Mouse (Mus musculus) small intestine, adult 2 months (tissue): ENCODE measurements at regions not wholly inside any gene's neighbourhood (a gene's known extent, or its start where the extent isn't known, plus 50 kb on each side); places are given as distances from the start of the nearest gene placed in this dataset.

Experiments used
- CTCF ChIP-seq: fragments of 200-500 bp; IDR thresholded peaks from 2 replicates; pipeline ENCODE4 v1.5.1; 2012; ENCODE audit warnings: low read depth, mild to moderate bottlenecking, control low read depth, inconsistent platforms, low read length, moderate library complexity, mixed read lengths; ENCODE audit not compliant: insufficient replicate concordance, insufficient read length; ENCODE audit errors: extremely low read depth
- POLR2A ChIP-seq: fragments of 200-500 bp; IDR thresholded peaks from 2 replicates; pipeline ENCODE4 v1.6.1; 2012; ENCODE audit warnings: low read depth, mild to moderate bottlenecking, control low read depth, inconsistent platforms, low read length, moderate library complexity

- TF ChIP-seq CTCF: no peak
- TF ChIP-seq POLR2A: no peak
Measured at GRCm38 (mm10) chr4:142340057-142340456, 100.9 kb upstream of the Kazn start.
